Mouse (Mus musculus) heart, postnatal 25 days (tissue): ENCODE measurements around the gene Gm20498. TPM values are rescaled to one million over a fixed set of nuclear protein-coding genes. Genes with fewer than 3 reads are reported as not detected.
"Not testable (repeated sequence)": the region's sequence is repeated elsewhere in the genome, so short reads cannot be mapped to it uniquely, and the experiment has no call there.

Experiments used
- DNase-seq: peaks from one replicate; pipeline ENCODE4 v3.0.0; 2022; ENCODE audit warnings: low spot score
- intact Hi-C: fragments of 180-260 bp; cut with DNase I; formaldehyde crosslinking; loops from one replicate; pipeline ENCODE4 v1.15.1; 2025
- total RNA-seq, 2 experiments: library from RNA; stranded (reverse); gene quantifications; 2 replicates each; pipeline ENCODE4 v1.2.3; 2021

The Gm20498 gene
- total RNA-seq, 2 experiments from 2014 or later = 42.3 to 46.7 TPM

DNA sequence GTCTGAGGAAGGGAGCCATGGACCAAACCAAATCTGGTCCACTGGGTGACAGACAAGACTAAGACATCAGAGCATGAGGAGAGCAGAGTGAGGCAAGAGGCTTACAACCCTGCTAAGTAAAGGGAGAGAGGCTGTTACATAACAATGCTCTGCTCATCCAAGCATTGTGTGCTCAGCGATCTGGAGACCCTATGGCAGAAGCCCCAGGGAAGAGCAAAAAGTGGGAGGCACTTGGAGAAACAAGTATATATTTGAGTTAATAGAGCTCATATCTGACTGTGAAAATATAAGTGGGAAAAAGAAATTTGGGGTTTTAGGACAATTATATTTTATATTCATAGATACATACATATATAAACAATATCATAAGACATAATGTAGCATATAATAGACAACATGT is 153.3 kb downstream of the Gm20498 start, which contains the start of gene Gm4787:
Gene Gm4787, minus strand, starts transcription at position 101 of the 400 bp plus-strand sequence.
- intact Hi-C loops, DNase-seq: not testable (repeated sequence)

DNA sequence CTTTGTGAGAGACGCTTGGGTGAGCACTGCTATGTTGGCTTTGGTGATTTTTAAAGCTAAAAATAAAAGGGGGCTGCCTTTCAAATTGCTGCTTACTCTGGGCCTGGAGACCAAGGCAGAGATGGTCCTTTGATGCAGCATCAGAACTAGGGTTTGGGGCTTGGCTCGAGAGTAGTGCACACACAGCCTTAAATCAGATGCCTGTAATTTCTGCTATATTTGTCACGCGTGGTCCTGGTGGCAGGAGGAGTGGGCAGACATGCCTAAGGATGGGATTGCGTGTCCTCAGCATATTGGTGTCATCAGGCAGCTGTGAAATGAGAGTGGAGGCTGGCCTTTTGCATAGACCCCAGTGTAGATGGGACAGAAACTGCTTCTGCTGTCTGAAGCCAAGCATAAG is 198.9 kb downstream of the Gm20498 start:
- intact Hi-C loops = no loop called here
- no peak for DNase-seq

DNA sequence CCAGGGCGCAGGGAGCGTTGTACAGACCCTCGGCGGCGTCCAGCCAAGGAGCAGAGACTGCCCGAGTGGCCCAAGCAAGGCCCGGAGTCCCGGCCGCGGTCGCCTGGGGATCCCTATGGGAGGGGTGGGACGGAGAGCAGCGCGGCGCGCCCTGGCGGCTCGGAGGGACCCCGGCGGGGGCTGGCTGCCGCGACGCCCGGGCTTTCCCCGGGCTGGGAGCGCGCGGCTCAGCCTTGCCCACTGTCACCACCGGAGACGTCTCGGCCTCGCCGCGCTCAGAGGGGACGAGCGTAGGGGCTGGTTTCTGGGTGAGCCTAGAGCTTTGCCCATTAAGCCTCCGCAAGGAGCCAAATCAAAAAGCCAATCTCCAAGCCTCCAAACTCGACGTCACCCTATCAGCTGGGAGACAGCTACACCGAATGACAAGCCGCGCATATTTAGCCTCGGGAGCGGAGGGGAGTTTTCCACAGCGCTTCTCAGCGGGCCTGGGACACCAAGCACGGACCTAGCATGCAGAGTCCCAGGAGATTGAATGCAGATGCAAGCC is 199.8 kb downstream of the Gm20498 start, which contains the start of gene Slc8a3:
Gene Slc8a3, minus strand, starts transcription at position 306 of the 547 bp plus-strand sequence.
- DNase-seq = no peak

DNA sequence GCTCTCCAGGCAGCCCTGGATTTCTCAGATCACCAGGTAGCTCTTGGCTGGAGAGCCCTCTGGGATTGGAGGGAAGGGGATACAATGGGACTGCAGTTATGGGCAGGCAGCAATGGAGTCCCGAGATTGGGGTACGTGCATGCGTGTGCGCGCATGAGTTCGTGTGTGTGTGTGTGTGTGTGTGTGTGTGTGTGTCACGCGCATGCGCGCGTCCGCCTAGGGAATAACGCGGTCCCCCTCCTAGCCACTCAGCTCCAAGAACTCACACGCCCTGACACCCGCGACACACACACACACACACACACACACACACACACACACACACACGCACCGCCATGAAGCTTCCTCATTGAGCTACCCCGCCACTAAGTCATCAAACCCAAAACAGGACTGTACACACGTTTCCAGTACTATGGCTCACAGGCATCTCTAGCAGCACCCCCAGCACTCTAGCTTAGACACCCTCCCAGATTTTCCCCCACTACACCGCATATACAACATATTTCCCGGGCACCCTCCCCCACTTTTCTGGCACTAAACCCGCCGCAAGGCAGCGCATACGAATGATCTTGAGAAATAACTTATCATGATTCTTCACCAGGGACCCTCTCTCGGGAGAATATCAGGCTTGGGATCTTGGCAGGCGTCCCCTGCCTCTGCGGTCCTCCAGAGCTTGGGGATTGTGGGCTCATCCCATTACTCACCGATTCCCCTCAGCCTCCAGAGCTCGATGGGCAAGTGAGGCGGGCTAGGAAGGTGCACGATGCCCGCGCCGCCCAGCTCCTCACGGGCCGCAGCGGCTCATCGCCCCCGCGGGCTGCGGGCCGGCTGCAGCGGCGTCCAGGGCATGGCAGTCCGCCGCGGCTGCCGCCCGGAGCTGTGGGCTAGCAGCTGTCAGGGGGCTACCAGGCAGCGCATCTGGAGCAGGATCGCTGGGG is 200.5 kb downstream of the Gm20498 start:
- no peak for DNase-seq
- intact Hi-C loops = no loop called here

More for the DNA sequence above, 199.8 kb downstream of the Gm20498 start, which contains the start of gene Slc8a3:
- intact Hi-C loops = no loop called here

DNA sequence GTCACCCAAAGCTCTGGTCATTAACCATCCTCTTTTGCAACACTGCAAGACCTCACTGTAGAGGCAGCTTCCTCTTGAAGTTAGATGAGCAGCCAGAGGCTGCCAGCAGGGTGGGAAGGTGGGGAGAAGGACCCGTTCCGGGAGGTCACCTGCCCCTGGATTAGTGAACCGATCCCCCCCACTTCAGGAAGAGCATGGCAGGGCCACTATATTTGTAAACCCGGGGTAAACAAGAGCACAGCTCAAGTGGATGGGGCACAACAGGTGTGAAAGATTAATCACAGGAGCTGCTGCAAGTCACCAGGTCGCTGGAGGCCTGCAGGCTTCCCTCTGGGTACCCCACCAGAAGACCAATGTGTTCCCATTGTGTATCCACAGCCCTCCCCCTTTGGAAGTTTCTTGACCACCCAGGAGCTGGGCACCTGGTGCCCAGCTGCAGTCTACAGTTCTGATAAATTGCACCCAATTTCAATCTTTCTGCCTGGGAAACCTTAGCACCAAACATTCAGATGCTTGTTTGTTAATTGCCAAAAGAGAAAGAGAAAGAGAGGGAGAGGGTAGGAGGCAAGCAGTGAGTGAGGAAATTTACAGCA is 201.6 kb downstream of the Gm20498 start:
- intact Hi-C loops = no loop called here
- no peak for DNase-seq

DNA sequence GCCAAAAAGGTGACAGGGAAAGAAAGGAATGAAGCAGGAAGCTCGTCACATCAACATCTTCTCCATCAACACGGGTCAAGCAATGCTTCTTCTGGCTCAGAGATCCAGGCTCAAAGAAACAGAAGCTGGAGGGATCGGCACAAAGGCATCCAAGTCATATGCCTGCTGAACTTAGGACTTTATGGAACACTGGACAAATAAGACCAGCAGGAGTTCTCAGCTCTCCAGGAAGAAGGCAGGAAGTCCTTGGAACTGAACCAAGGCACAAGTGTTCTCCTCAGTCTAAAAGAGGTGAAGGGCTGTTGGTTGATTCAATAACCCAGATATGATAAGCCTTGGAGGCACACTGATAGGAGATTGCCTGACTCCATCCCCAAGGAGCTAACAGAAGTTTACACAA is 207.7 kb downstream of the Gm20498 start:
- no peak for DNase-seq
- intact Hi-C loops = no loop called here

DNA sequence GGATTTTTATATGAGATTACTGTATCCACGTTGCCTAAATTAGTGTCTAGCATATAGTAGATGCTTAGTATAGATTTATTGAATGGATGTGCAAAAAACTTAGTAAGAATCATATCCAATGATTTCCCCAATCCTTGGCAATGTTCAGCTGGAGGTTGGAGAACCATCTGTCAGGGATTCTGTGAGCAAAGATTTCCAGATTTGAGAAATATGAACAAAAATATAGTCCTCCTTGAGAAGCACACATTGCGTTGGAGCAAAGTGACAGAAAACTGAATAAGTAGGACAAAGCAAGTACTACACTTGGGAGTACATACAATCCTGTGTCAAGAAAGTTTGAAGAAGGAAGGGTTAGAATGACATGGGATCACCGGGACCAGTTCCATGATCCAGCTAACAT is 208.6 kb downstream of the Gm20498 start:
- DNase-seq = no peak
- intact Hi-C loops = no loop called here

DNA sequence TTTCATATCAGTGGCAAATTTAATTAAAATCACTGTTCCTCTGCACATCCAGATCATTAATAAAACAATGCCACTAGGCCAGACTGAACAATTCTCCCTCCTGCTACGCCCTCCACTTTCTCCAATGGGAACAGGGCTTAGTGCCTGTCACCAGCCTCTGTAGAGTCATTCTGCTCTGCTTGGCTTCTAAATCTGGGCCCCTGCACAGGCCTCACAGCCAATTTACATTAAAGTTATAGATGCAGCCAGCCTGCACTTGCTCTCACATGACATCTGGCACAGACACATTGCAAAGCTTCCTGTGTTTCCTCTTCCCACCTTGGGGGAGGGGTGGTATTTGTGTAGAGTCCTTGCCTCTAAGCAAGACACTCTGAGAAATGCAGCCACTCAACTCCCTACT is 211.7 kb downstream of the Gm20498 start:
- intact Hi-C loops = no loop called here
- no peak for DNase-seq

DNA sequence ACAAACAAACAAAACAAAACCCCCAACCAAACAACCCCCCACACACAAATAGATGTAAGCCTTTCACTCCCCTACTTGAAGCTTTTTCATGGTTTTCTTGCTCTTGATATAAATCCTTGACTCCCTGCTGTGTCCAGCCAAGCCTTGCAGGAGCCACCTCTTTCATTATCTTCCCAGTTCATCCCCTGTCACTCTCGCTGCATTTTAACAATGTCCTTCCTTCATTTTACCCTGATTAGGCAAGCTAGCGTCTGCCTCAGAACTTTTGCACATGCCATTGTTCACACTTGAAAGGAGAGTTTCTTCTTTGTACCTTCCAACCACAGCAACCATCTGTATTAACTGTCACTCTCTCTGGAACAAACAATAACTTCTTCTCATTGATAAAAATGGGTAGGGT is 214.9 kb downstream of the Gm20498 start:
- intact Hi-C loops = no loop called here
- DNase-seq = no peak

DNA sequence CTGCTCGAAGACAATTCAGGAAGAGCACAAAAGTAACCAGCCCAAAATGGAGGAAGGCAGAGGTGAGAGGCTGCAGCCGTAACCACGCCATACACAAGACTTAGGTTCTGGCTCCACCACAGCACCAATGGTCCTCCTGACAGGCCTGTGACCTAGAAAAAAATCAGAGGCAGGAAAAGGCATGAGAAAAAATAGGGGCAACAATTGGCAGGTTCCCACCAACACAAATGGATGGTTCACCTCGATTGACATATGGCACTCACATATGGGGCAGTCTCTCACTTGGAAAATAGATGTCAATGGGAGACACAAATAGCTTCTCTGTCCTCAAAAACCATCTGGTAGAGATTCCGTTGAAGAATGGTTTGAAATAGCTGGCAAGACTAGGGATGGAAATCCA is 216.8 kb downstream of the Gm20498 start:
- intact Hi-C loops = no loop called here
- no peak for DNase-seq

Other genes with a start within 250 kb of the Gm20498 start
- under 1 TPM; 0.11 to 0.13 TPM for gene Slc8a3, start 199.7 kb downstream of the Gm20498 start, total RNA-seq
- under 1 TPM; 0.22 to 0.42 TPM for gene Gm4787, start 153.4 kb downstream of the Gm20498 start, total RNA-seq
- under 1 TPM; 0.34 to 0.56 TPM for gene Adam4, start 111.0 kb downstream of the Gm20498 start, total RNA-seq
- gene Cox16, start 47.8 kb downstream of the Gm20498 start, total RNA-seq = 10 to 100 TPM; 57.0 to 61.5 TPM
- gene Synj2bp, start within 50 bp of the Gm20498 start, total RNA-seq = 10 to 100 TPM; 42.5 to 43.6 TPM
- under 1 TPM in 1 of 2 experiments, not detected in 1; 0.11 TPM for gene Adam21, start 35.6 kb upstream of the Gm20498 start, total RNA-seq
- 10 to 100 TPM; 12.0 TPM for gene Med6, start 62.1 kb upstream of the Gm20498 start, total RNA-seq
- gene Ttc9, start 98.3 kb upstream of the Gm20498 start, total RNA-seq = 1 to 10 TPM; 3.1 to 3.4 TPM
- under 1 TPM; 0.25 to 0.29 TPM for gene Map3k9, start 248.3 kb upstream of the Gm20498 start, total RNA-seq